Mouse (Mus musculus): ENCODE measurements around the gene Aqp5. TPM values are rescaled to one million over a fixed set of nuclear protein-coding genes. Genes with fewer than 3 reads are reported as not detected.

The Aqp5 gene
- total RNA-seq, 2 experiments from 2014 or later, result not detected

DNA sequence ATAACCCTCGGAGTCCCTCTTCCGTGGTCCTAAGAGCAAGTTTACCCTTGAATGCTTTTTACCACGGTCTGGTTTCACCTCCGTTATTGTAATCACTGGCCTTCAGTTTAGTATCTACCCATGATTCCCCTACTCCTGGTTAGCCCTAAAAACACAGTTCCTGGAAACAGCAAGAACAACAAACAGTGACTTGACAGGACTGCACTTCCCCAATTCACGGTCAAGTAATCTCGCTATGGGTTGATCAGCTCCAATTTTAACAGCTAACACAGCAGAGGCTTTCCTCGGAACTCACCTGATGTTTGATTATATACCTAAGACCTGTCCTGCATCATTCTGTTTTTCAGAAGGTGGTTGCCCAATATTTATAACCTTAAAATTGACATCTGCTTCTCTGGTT lies 44.1 kb downstream of the Aqp5 start:
- DNase-seq (ENCODE audit: low spot score in 2 of 2), result no peak

DNA sequence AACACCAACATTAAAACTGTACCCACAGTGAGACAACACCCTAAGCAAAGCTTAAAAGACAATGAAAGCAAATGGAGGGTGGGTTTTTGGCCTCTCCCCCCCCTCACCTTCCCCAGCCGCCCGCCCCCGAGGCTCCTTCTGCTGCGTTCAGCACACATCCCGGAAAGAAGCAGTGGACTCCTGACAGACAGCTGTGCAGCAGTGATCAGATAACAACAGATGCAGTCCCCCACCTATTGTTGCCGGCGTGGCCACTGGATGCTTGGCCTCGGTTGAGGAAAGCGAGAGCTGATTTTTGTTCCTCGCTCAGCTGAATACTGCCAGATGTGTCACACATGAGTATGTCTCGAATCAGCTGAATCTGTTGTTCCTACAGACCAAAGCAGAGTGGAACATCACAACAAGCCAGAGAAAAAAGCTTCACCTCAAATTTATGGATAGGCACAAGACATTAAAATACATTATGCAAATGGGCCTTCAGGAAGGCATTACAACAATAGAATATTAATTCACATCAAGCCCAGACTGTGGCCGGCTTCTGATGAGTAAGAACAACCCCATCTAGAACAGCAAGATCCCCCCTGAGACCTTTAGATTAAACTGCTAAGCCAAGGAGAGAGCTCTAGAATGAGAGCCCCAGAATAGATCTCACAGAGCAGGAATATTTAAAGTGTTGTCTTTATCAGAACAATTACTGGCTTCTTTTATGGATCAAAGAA lies 47.0 kb downstream of the Aqp5 start:
- DNase-seq (ENCODE audit: low spot score in 2 of 2), result no peak

DNA sequence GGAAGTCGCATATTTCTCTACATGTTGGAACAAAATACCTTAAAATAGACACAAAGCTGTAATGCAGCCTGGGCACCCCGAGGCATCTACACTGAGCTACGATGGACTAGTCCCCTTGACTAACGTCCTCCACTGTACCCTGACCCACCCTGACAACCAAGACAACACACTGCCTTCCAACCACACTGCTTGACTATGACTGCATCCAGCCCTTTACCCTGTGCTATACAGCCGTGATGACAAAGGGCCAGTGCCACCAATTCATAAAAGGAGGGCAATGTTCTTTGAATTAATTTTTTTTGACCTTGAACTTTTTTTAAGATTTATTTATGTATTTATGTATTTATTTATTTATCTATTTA lies 47.5 kb downstream of the Aqp5 start:
- no peak for DNase-seq (ENCODE audit: low spot score in 2 of 2)

DNA sequence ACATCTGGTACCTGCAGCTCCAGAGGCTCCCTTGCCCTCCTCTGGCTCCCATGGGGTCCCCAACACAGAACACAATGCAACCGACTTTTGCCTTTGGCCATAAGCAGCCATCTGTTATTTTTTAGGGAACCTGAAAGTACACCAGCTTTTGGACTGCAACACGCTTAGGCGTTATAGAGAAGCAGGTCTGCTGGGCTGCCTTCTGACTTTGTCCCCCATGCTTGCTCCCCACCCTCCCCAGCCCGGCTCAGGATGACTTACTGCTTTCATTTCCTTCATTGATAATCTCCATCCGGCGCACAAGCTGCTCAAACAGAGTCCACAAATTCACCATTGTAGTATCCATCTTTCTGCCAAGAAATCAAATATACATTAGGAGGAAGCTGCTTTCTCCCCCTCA lies 52.0 kb downstream of the Aqp5 start:
- DNase-seq (ENCODE audit: low spot score in 2 of 2), result no peak

DNA sequence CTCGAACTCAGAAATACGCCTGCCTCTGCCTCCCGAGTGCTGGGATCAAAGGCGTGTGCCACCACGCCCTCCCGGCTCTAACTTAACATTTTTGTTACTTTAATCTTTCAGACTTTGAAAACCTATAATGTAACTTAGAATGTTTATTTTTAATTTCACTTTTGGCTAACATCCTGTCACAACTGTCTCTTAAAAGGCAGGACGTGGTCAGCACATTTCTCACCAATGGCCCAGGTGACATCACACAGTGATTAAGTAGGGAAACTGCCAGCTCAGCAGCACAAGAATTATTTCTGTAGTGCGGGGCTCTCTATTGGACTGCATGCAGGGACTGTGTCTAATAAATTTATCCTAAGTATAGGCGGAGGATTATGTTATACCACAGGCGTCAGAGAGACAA lies 53.2 kb downstream of the Aqp5 start:
- DNase-seq (ENCODE audit: low spot score in 2 of 2), result no peak

Other genes starting within 250 kb of the Aqp5 start
- 10 to 100 TPM; 12.6 to 13.8 TPM for gene Fmnl3, start 220.3 kb upstream of the Aqp5 start, total RNA-seq (2021)
- gene Tmbim6, start 197.9 kb upstream of the Aqp5 start, total RNA-seq (2021), result 100 to 1,000 TPM; 357 to 369 TPM
- gene Nckap5l, start 133.0 kb upstream of the Aqp5 start, total RNA-seq (2021), result 10 to 100 TPM; 29.1 to 34.9 TPM
- 1 to 10 TPM; 4.3 to 5.0 TPM for gene Bcdin3d, start 116.1 kb upstream of the Aqp5 start, total RNA-seq (2021)
- gene Faim2, start 62.6 kb upstream of the Aqp5 start, total RNA-seq (2021), result 100 to 1,000 TPM; 145 to 153 TPM
- gene Aqp2, start 11.7 kb upstream of the Aqp5 start, total RNA-seq (2021), result not detected
- gene Aqp6, start 10.6 kb downstream of the Aqp5 start, total RNA-seq (2021), result under 1 TPM; 0.19 to 0.37 TPM
- gene Racgap1, start 60.9 kb downstream of the Aqp5 start, total RNA-seq (2021), result 1 to 10 TPM; 7.6 to 8.7 TPM
- gene Asic1, start 79.6 kb downstream of the Aqp5 start, total RNA-seq (2021), result 10 to 100 TPM; 37.3 to 41.3 TPM
- gene Smarcd1, start 111.3 kb downstream of the Aqp5 start, total RNA-seq (2021), result 100 to 1,000 TPM in 1 of 2 experiments, 10 to 100 TPM in 1; 96.1 to 106 TPM
- 1 to 10 TPM; 5.3 to 5.5 TPM for gene Gm17349, start 114.7 kb downstream of the Aqp5 start, total RNA-seq (2021)
- 10 to 100 TPM; 76.3 to 83.1 TPM for gene Gpd1, start 126.7 kb downstream of the Aqp5 start, total RNA-seq (2021)
- 100 to 1,000 TPM; 124 to 129 TPM for gene Cox14, start 134.8 kb downstream of the Aqp5 start, total RNA-seq (2021)
- gene Cers5, start 182.1 kb downstream of the Aqp5 start, total RNA-seq (2021), result 10 to 100 TPM; 32.6 to 39.3 TPM

All from layer of hippocampus, postnatal 14 days (tissue).